Mouse (Mus musculus): ENCODE measurements around the gene Eaf1.

Gene Eaf1

GRCm38 (mm10) chr14:31506456-31506855 lies 12.3 kb downstream of the Eaf1 start:
- peak; percentile 59; the same call in 1 of the 2 replicates for ATAC-seq (ENCODE audit: insufficient number of reproducible peaks, low FRiP score, low TSS enrichment)

- no peak for ATAC-seq (ENCODE audit: insufficient number of reproducible peaks, low FRiP score, low TSS enrichment)
Measured at GRCm38 (mm10) chr14:31509911-31510310, 15.7 kb downstream of the Eaf1 start.

GRCm38 (mm10) chr14:31510322-31510721 lies 16.1 kb downstream of the Eaf1 start:
- ATAC-seq (ENCODE audit: insufficient number of reproducible peaks, low FRiP score, low TSS enrichment) = no peak

GRCm38 (mm10) chr14:31515895-31516294 lies 21.7 kb downstream of the Eaf1 start:
- ATAC-seq (ENCODE audit: insufficient number of reproducible peaks, low FRiP score, low TSS enrichment) = no peak

- ATAC-seq (ENCODE audit: insufficient number of reproducible peaks, low FRiP score, low TSS enrichment) = no peak
Measured at GRCm38 (mm10) chr14:31519165-31519564, 25.0 kb downstream of the Eaf1 start.

GRCm38 (mm10) chr14:31521318-31521717 lies 27.1 kb downstream of the Eaf1 start:
- ATAC-seq (ENCODE audit: insufficient number of reproducible peaks, low FRiP score, low TSS enrichment) = no peak

GRCm38 (mm10) chr14:31525040-31525810 lies 31.0 kb downstream of the Eaf1 start:
- no peak for ATAC-seq (ENCODE audit: insufficient number of reproducible peaks, low FRiP score, low TSS enrichment)

- ATAC-seq (ENCODE audit: insufficient number of reproducible peaks, low FRiP score, low TSS enrichment) = no peak
Measured at GRCm38 (mm10) chr14:31530847-31531246, 36.6 kb downstream of the Eaf1 start.

- ATAC-seq (ENCODE audit: insufficient number of reproducible peaks, low FRiP score, low TSS enrichment) = no peak
Measured at GRCm38 (mm10) chr14:31531506-31532148, 37.4 kb downstream of the Eaf1 start.

- ATAC-seq (ENCODE audit: insufficient number of reproducible peaks, low FRiP score, low TSS enrichment) = no peak
Measured at GRCm38 (mm10) chr14:31532656-31533055, 38.5 kb downstream of the Eaf1 start.

GRCm38 (mm10) chr14:31537298-31537697 lies 43.1 kb downstream of the Eaf1 start:
- ATAC-seq (ENCODE audit: insufficient number of reproducible peaks, low FRiP score, low TSS enrichment) = peak; percentile 90

GRCm38 (mm10) chr14:31543885-31544442 lies 49.8 kb downstream of the Eaf1 start:
- no peak for ATAC-seq (ENCODE audit: insufficient number of reproducible peaks, low FRiP score, low TSS enrichment)

- ATAC-seq (ENCODE audit: insufficient number of reproducible peaks, low FRiP score, low TSS enrichment) = no peak
Measured at GRCm38 (mm10) chr14:31555021-31555420, 60.8 kb downstream of the Eaf1 start.

- ATAC-seq (ENCODE audit: insufficient number of reproducible peaks, low FRiP score, low TSS enrichment) = no peak
Measured at GRCm38 (mm10) chr14:31555963-31556434, 61.8 kb downstream of the Eaf1 start.

- ATAC-seq (ENCODE audit: insufficient number of reproducible peaks, low FRiP score, low TSS enrichment) = no peak
Measured at GRCm38 (mm10) chr14:31556526-31557260, 62.5 kb downstream of the Eaf1 start.

- ATAC-seq (ENCODE audit: insufficient number of reproducible peaks, low FRiP score, low TSS enrichment) = no peak
Measured at GRCm38 (mm10) chr14:31557273-31557672, 63.1 kb downstream of the Eaf1 start.

GRCm38 (mm10) chr14:31557784-31558183 lies 63.6 kb downstream of the Eaf1 start:
- no peak for ATAC-seq (ENCODE audit: insufficient number of reproducible peaks, low FRiP score, low TSS enrichment)

- no peak for ATAC-seq (ENCODE audit: insufficient number of reproducible peaks, low FRiP score, low TSS enrichment)
Measured at GRCm38 (mm10) chr14:31559216-31559615, 65.0 kb downstream of the Eaf1 start.

Measured in cerebellum, adult (tissue).